Mouse (Mus musculus) CH12.LX (cell line): ENCODE measurements around the gene Pitpnm3. TPM values are rescaled to one million over a fixed set of nuclear protein-coding genes. Genes with fewer than 3 reads are reported as not detected.

Experiments
- DNase-seq: peaks from one replicate; pipeline ENCODE4 v3.0.0-alpha.2; 2013; ENCODE audit errors: extremely low read depth
- H3K27ac ChIP-seq: 2 replicates; pipeline ENCODE4 v1.5.1; 2012; ENCODE audit warnings: low read depth, mild to moderate bottlenecking, control low read depth, moderate library complexity; ENCODE audit not compliant: insufficient read depth
- H3K27me3 ChIP-seq: replicated peaks from 2 replicates; pipeline ENCODE3; 2012; ENCODE audit warnings: inconsistent platforms
- H3K36me3 ChIP-seq, 2 experiments: replicated peaks in 1 of 2; 2 replicates each; pipeline versions ENCODE3 to v1.6.1; 2012; ENCODE audit warnings: inconsistent platforms in 1 of 2, low read length in 1 of 2, mild to moderate bottlenecking in 1 of 2, mixed read lengths in 1 of 2, moderate library complexity in 1 of 2; ENCODE audit not compliant: control insufficient read depth in 1 of 2, insufficient read depth in 1 of 2
- H3K4me1 ChIP-seq, 2 experiments: 2 replicates each; pipeline ENCODE4 v1.6.1; 2012; ENCODE audit warnings: inconsistent platforms in 1 of 2, moderate library complexity in 1 of 2; ENCODE audit not compliant: insufficient read depth in 2 of 2, control insufficient read depth in 1 of 2
- H3K4me2 ChIP-seq: 2 replicates; pipeline ENCODE4 v1.6.1; 2012; ENCODE audit warnings: low read depth, mild to moderate bottlenecking, control low read depth; ENCODE audit not compliant: poor library complexity, insufficient read depth, severe bottlenecking
- H3K4me3 ChIP-seq, 3 experiments: fragments of 150-350 bp in 1 of 3; sonication (generic) in 1 of 3; replicated peaks in 1 of 3; 2 replicates each; pipeline versions ENCODE3 to v1.5.1; 2011 to 2012; ENCODE audit warnings: low read depth in 2 of 3, low read length in 2 of 3, mild to moderate bottlenecking in 2 of 3, moderate library complexity in 2 of 3, control low read depth in 1 of 3, improper control_type of control experiment in 1 of 3, inconsistent platforms in 1 of 3, mixed read lengths in 1 of 3; ENCODE audit not compliant: poor library complexity in 1 of 3
- H3K79me2 ChIP-seq: replicated peaks from 2 replicates; pipeline ENCODE4 v1.6.1; 2012; ENCODE audit warnings: mild to moderate bottlenecking, moderate library complexity; ENCODE audit not compliant: control insufficient read depth, poor library complexity, insufficient read depth, severe bottlenecking; ENCODE audit errors: extremely low read depth
- H3K9ac ChIP-seq: 2 replicates; pipeline ENCODE4 v1.6.1; 2012; ENCODE audit warnings: low read depth, mild to moderate bottlenecking, control low read depth, moderate library complexity; ENCODE audit not compliant: insufficient read depth
- H3K9me3 ChIP-seq: replicated peaks from 2 replicates; pipeline ENCODE3; 2012; ENCODE audit warnings: low read length, inconsistent platforms, mixed read lengths
- CHD1 ChIP-seq: IDR thresholded peaks from 2 replicates; pipeline ENCODE4 v1.6.1; 2012; ENCODE audit warnings: low read depth, low read length, improper control_type of control experiment, inconsistent platforms
- CHD2 ChIP-seq: IDR thresholded peaks from 2 replicates; pipeline ENCODE4 v1.6.1; 2011; ENCODE audit warnings: low read length, improper control_type of control experiment
- CTCF ChIP-seq, 2 experiments: IDR thresholded peaks in 1 of 2; conservative IDR thresholded peaks in 1 of 2; 2 replicates each; pipeline ENCODE4 v1.5.1; 2011 to 2012; ENCODE audit warnings: low read depth in 2 of 2, low read length in 2 of 2, improper control_type of control experiment in 1 of 2, inconsistent platforms in 1 of 2, mild to moderate bottlenecking in 1 of 2, moderate library complexity in 1 of 2
- E2F4 ChIP-seq: IDR thresholded peaks from 2 replicates; pipeline ENCODE4 v1.6.1; 2011; ENCODE audit warnings: low read depth, low read length, improper control_type of control experiment; ENCODE audit not compliant: insufficient replicate concordance
- ELF1 ChIP-seq: IDR thresholded peaks from 2 replicates; pipeline ENCODE4 v1.6.1; 2014; ENCODE audit warnings: low read depth, mild to moderate bottlenecking, inconsistent platforms, low read length, improper control_type of control experiment
- GABPA ChIP-seq: IDR thresholded peaks from 2 replicates; pipeline ENCODE4 v1.6.1; 2012; ENCODE audit warnings: low read depth, low read length, improper control_type of control experiment, inconsistent platforms; ENCODE audit not compliant: insufficient replicate concordance
- HCFC1 ChIP-seq: IDR thresholded peaks from 2 replicates; pipeline ENCODE4 v1.6.1; 2012; ENCODE audit warnings: low read depth, mild to moderate bottlenecking, inconsistent platforms, low read length, improper control_type of control experiment
- IRF4 ChIP-seq: IDR thresholded peaks from 2 replicates; pipeline ENCODE4 v1.6.1; 2014; ENCODE audit warnings: low read depth, mild to moderate bottlenecking, inconsistent platforms, low read length, improper control_type of control experiment
- JUN ChIP-seq: IDR thresholded peaks from 2 replicates; pipeline ENCODE4 v1.6.1; 2011; ENCODE audit warnings: low read depth, mild to moderate bottlenecking, low read length, improper control_type of control experiment, moderate library complexity; ENCODE audit not compliant: insufficient read depth
- MAFK ChIP-seq: IDR thresholded peaks from 2 replicates; pipeline ENCODE4 v1.6.1; 2011; ENCODE audit warnings: low read length, improper control_type of control experiment; ENCODE audit not compliant: insufficient replicate concordance
- MAX ChIP-seq: IDR thresholded peaks from 2 replicates; pipeline ENCODE4 v1.6.1; 2011; ENCODE audit warnings: low read length, improper control_type of control experiment
- MAZ ChIP-seq: IDR thresholded peaks from 2 replicates; pipeline ENCODE4 v1.6.1; 2012; ENCODE audit warnings: low read depth, mild to moderate bottlenecking, inconsistent platforms, low read length, improper control_type of control experiment, moderate library complexity
- MEF2A ChIP-seq: IDR thresholded peaks from 2 replicates; pipeline ENCODE4 v1.6.1; 2014; ENCODE audit warnings: low read depth, mild to moderate bottlenecking, inconsistent platforms, low read length, improper control_type of control experiment, borderline replicate concordance
- MXI1 ChIP-seq: IDR thresholded peaks from 2 replicates; pipeline ENCODE4 v1.6.1; 2011; ENCODE audit warnings: mild to moderate bottlenecking, low read depth, low read length, improper control_type of control experiment
- MYC ChIP-seq: IDR thresholded peaks from 2 replicates; pipeline ENCODE4 v1.6.1; 2011; ENCODE audit warnings: low read depth, mild to moderate bottlenecking, improper control_type of control experiment, low read length
- NELFE ChIP-seq: IDR thresholded peaks from 2 replicates; pipeline ENCODE4 v1.6.1; 2011; ENCODE audit warnings: low read depth, low read length, improper control_type of control experiment
- NRF1 ChIP-seq: IDR thresholded peaks from 2 replicates; pipeline ENCODE4 v1.6.1; 2014; ENCODE audit warnings: low read depth, mild to moderate bottlenecking, inconsistent platforms, low read length, improper control_type of control experiment, moderate library complexity
- PAX5 ChIP-seq: IDR thresholded peaks from 2 replicates; pipeline ENCODE4 v1.6.1; 2012; ENCODE audit warnings: low read length, inconsistent platforms, mixed read lengths
- POLR2A ChIP-seq: IDR thresholded peaks from 2 replicates; pipeline ENCODE4 v1.6.1; 2011; ENCODE audit warnings: low read depth, mild to moderate bottlenecking, improper control_type of control experiment, low read length
- RCOR1 ChIP-seq: conservative IDR thresholded peaks from 2 replicates; pipeline ENCODE4 v1.6.1; 2012; ENCODE audit warnings: low read depth, mild to moderate bottlenecking, inconsistent platforms, low read length, improper control_type of control experiment
- SIN3A ChIP-seq: IDR thresholded peaks from 2 replicates; pipeline ENCODE4 v1.6.1; 2012; ENCODE audit warnings: low read length, improper control_type of control experiment, inconsistent platforms
- SMC3 ChIP-seq: IDR thresholded peaks from 2 replicates; pipeline ENCODE4 v1.6.1; 2011; ENCODE audit warnings: low read depth, low read length, improper control_type of control experiment
- TBP ChIP-seq: conservative IDR thresholded peaks from 2 replicates; pipeline ENCODE4 v1.6.1; 2011; ENCODE audit warnings: low read depth, low read length, improper control_type of control experiment
- TCF12 ChIP-seq: IDR thresholded peaks from 2 replicates; pipeline ENCODE4 v1.6.1; 2014; ENCODE audit warnings: low read depth, mild to moderate bottlenecking, inconsistent platforms, low read length, improper control_type of control experiment
- USF1 ChIP-seq: IDR thresholded peaks from 2 replicates; pipeline ENCODE4 v1.6.1; 2014; ENCODE audit warnings: low read depth, mild to moderate bottlenecking, inconsistent platforms, low read length, improper control_type of control experiment
- ZKSCAN1 ChIP-seq: IDR thresholded peaks from 2 replicates; pipeline ENCODE4 v1.6.1; 2012; ENCODE audit warnings: low read depth, inconsistent platforms, low read length, improper control_type of control experiment, borderline replicate concordance
- dilution Hi-C: fragments of 300-500 bp; cut with MboI; formaldehyde crosslinking; loops from 2 replicates; pipeline ENCODE4 v1.14.3; 2020; ENCODE audit warnings: low sequenced_read_pairs; ENCODE audit not compliant: extremely low pct_unique_long_range_greater_than_20kb, extremely low pct_ligation_motif_present
- in situ Hi-C: fragments of 300-500 bp; cut with MboI; formaldehyde crosslinking; loops from 3 replicates; pipeline ENCODE4 v1.14.3; 2019; ENCODE audit warnings: low sequenced_read_pairs, low pct_ligation_motif_present, low pct_unique_long_range_greater_than_20kb, mixed read lengths
- polyA plus RNA-seq: library from polyadenylated mRNA; unstranded; fragments of >175 nt; gene quantifications from 2 replicates; pipeline ENCODE4 v1.2.1, GENCODE M21; 2012; ENCODE audit warnings: low read depth; ENCODE audit not compliant: insufficient read length
- total RNA-seq, 2 experiments: library from RNA; depleted of rRNA; stranded (reverse); fragments of 300-350 nt in 1 of 2; fragments of >200 nt in 1 of 2; gene quantifications; 2 replicates each; pipeline ENCODE4 v1.2.3; 2012 to 2014

The Pitpnm3 gene
- total and polyA plus RNA-seq, 3 experiments: 0.08 to 0.59 (median 0.31) TPM

GRCm38 (mm10) chr11:72041768-72042607 lies 93.6 kb downstream of the Pitpnm3 start, which contains the start of gene Pimreg:
TSS of gene Pimreg (plus strand) at chr11:72042032.
- Histone ChIP-seq H3K79me2 (no peaks in the 10 kb centered on the region), H3K27ac (no peak within 1 kb of the TSS), H3K9ac (peak within 1 kb of the TSS; percentile 41), H3K27me3 (peaks cover 11% of the 10 kb centered on the region), H3K36me3 (peaks cover 10 to 35% of the 10 kb centered on the region in 2 experiments), H3K4me1 (peaks cover 15 to 59% of the 10 kb centered on the region in 2 experiments), H3K9me3 (no peaks in the 10 kb centered on the region), H3K4me3 (peak within 1 kb of the TSS; percentile 69 to 92 (median 73)), H3K4me2 (peak within 1 kb of the TSS; percentile 76)
- 0 out of 2 replicates have a peak, but pooled peaks have one; percentile 27 for TF ChIP-seq MYC
- TF ChIP-seq CHD1: peak; percentile 85; the same call in 1 of the 2 replicates
- peak; percentile 57 for TF ChIP-seq HCFC1
- peak; percentile 75 for TF ChIP-seq ELF1
- TF ChIP-seq ZKSCAN1: no peak
- TF ChIP-seq E2F4: peak; percentile 78; the same call in 1 of the 2 replicates
- peak; percentile 66 for TF ChIP-seq TCF12
- TF ChIP-seq CHD2: peak; percentile 90
- TF ChIP-seq SIN3A: peak; percentile 95
- TF ChIP-seq USF1: peak; percentile 66
- peak; percentile 77; the same call in 1 of the 2 replicates for TF ChIP-seq MAZ
- peak; percentile 40; the same call in 1 of the 2 replicates for TF ChIP-seq IRF4
- TF ChIP-seq NRF1: 0 out of 2 replicates have a peak, but pooled peaks have one; percentile 6
- TF ChIP-seq NELFE: peak; percentile 63
- peak; percentile 69 for TF ChIP-seq MAX
- TF ChIP-seq SMC3: no peak; the same call in 1 of the 2 replicates
- TF ChIP-seq TBP: peak; percentile 53; the same call in 1 of the 2 replicates
- TF ChIP-seq MEF2A: peak; percentile 32
- TF ChIP-seq MAFK: no peak
- no peak for TF ChIP-seq JUN
- TF ChIP-seq POLR2A: peak; percentile 72
- 0 out of 2 replicates have a peak, but pooled peaks have one; percentile 57 for TF ChIP-seq RCOR1
- TF ChIP-seq CTCF (conservative IDR thresholded peaks at IDR 0.05 in 1 of 2, IDR thresholded peaks at IDR 0.05 in 1 of 2; ENCODE audit: low read depth in 2 of 2, low read length in 2 of 2): peak in 1 of 2 experiments; percentile 51; a peak in 2 of 4 replicates
- no peak for TF ChIP-seq PAX5
- no peak for TF ChIP-seq GABPA
- TF ChIP-seq MXI1: peak; percentile 89
- DNase-seq: peak; percentile 94
- in situ Hi-C loops: loop anchor here (25.0 kb wide), 1 partner anchor 480 kb away; no protein-coding TSS in a partner anchor
- dilution Hi-C loops: no loop called here
